Mouse (Mus musculus): ENCODE data around the gene Adap2. TPM values are rescaled to one million over a fixed set of nuclear protein-coding genes. Genes with fewer than 3 reads are reported as not detected.
A peak's percentile ranks its signal among the peaks of the same experiment; 100 is the strongest.
"Not testable (repeated sequence)": the region's sequence is repeated elsewhere in the genome, so short reads cannot be mapped to it uniquely, and the experiment has no call there.

Gene Adap2
- polyA plus RNA-seq, 1 experiment from 2014 or later, result 2.5 TPM

GRCm38 (mm10) chr11:80183054-80183704 lies 29.3 kb downstream of the Adap2 start:
- H3K27ac ChIP-seq; H3K4me1 ChIP-seq (replicated peaks); H3K9me3 ChIP-seq; H3K27me3 ChIP-seq; ATAC-seq; H3K36me3 ChIP-seq: not testable (repeated sequence)
- H3K9ac ChIP-seq (replicated peaks), result peak overlapping the region; percentile 67; the same call in 1 of the 2 replicates
- peak overlapping the region; percentile 47 for H3K4me3 ChIP-seq (replicated peaks)
- H3K4me2 ChIP-seq (replicated peaks), result peak overlapping the region; percentile 60
- 45% methylated on average over 12 of the region's 12 CpGs for WGBS

DNA sequence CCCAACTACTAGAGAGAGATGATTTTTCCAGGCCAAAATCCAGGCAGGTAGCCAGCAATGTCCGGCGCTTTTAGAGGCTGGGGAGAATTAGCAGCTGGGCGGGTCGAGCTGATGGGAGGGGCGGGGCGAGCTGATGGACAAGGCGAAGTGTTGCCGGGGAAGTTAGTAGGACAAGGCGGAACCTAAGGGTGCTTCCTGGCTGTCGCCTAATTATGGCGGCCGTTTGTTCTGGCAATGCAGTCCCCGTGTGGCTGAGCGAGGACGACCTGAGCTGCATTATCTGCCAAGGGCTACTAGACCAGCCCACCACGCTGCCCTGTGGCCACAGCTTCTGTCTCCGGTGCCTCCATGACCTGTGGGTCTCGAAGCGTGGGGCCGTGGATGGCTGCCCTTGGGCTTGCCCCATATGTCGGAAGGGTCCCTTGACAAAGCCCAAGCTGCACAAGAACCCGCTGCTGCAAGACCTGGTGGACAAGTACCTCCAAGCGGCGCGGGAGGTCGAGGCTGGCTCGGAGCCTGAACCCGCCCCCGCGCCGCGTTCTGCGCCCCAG lies 29.9 kb downstream of the Adap2 start, which contains the start of gene Rnf135:
TSS of gene Rnf135 (plus strand) at position 147 of the 551 bp plus-strand sequence.
- no peaks in the 10 kb centered on the region for H3K27me3 ChIP-seq
- no peaks in the 10 kb centered on the region for H3K9me3 ChIP-seq
- H3K9ac ChIP-seq (replicated peaks), result peak within 1 kb of the TSS; percentile 67
- H3K27ac ChIP-seq, result peak within 1 kb of the TSS; percentile 9; the same call in 1 of the 2 replicates
- ATAC-seq, result peak; percentile 63
- H3K4me1 ChIP-seq (replicated peaks), result peaks cover 10% of the 10 kb centered on the region; the same call in 1 of the 2 replicates
- WGBS, result 1% methylated on average over 33 of the region's 33 CpGs
- no peaks in the 10 kb centered on the region for H3K36me3 ChIP-seq
- H3K4me2 ChIP-seq (replicated peaks), result peak within 1 kb of the TSS; percentile 60
- H3K4me3 ChIP-seq (replicated peaks), result peak within 1 kb of the TSS; percentile 47

DNA sequence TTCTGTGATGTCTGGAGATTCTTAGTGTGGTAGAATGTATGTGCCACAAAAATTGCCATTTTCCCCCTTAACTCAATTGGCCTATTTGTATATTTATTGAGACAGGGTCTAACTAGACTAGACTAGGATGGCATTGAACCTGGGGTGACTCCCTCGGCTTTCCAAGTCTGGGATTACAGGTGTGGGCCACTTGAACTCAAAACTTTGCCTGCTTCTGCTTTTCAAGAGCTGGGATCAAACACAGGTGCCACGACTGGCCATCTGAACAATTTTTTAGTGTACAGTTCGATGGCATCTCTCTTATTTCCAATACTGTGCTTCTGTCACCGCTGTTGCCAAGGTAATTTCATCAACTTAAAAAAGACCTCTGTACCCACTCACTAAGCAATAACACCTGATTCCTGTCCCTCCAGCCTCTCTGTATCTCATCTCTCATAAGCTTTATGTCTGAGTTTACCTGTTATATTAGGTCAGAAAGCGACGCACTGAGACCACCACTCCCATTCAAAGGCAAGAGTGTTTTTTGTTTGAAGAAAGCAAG lies 30.7 kb downstream of the Adap2 start:
- H3K27me3 ChIP-seq, result no peaks in the 10 kb centered on the region
- H3K4me1 ChIP-seq (replicated peaks), result peaks cover 10% of the 10 kb centered on the region; the same call in 1 of the 2 replicates
- no peaks in the 10 kb centered on the region for H3K9me3 ChIP-seq
- no peak for ATAC-seq
- peak overlapping the region; percentile 47; the same call in 1 of the 2 replicates for H3K4me3 ChIP-seq (replicated peaks)
- WGBS, result 93% methylated on average over 6 of the region's 6 CpGs
- H3K4me2 ChIP-seq (replicated peaks), result no peak overlapping the region
- no peaks in the 10 kb centered on the region for H3K36me3 ChIP-seq
- H3K27ac ChIP-seq, result no peak overlapping the region
- H3K9ac ChIP-seq (replicated peaks), result no peak overlapping the region

GRCm38 (mm10) chr11:80185441-80185976 lies 31.6 kb downstream of the Adap2 start:
- H3K4me1 ChIP-seq (replicated peaks); H3K36me3 ChIP-seq; H3K9me3 ChIP-seq; H3K9ac ChIP-seq (replicated peaks); H3K4me2 ChIP-seq (replicated peaks); H3K27me3 ChIP-seq; H3K27ac ChIP-seq; H3K4me3 ChIP-seq (replicated peaks); ATAC-seq: not testable (repeated sequence)
- 64% methylated on average over 5 of the region's 5 CpGs for WGBS

GRCm38 (mm10) chr11:80190280-80190679 lies 36.4 kb downstream of the Adap2 start:
- Histone ChIP-seq H3K27ac (no peak overlapping the region), H3K36me3 (no peaks in the 10 kb centered on the region), H3K4me3 (replicated peaks) (no peak overlapping the region), H3K4me1 (replicated peaks) (no peaks in the 10 kb centered on the region), H3K4me2 (replicated peaks) (no peak overlapping the region), H3K27me3 (no peaks in the 10 kb centered on the region), H3K9ac (replicated peaks) (no peak overlapping the region), H3K9me3 (no peaks in the 10 kb centered on the region)
- 83% methylated on average over 4 of the region's 4 CpGs for WGBS
- ATAC-seq, result no peak

GRCm38 (mm10) chr11:80193827-80194226 lies 39.9 kb downstream of the Adap2 start:
- Histone ChIP-seq H3K4me3 (replicated peaks) (no peak overlapping the region), H3K27me3 (no peaks in the 10 kb centered on the region), H3K36me3 (no peaks in the 10 kb centered on the region), H3K27ac (no peak overlapping the region), H3K4me2 (replicated peaks) (no peak overlapping the region), H3K4me1 (replicated peaks) (no peaks in the 10 kb centered on the region), H3K9ac (replicated peaks) (no peak overlapping the region), H3K9me3 (no peaks in the 10 kb centered on the region)
- no peak for ATAC-seq
- 74% methylated on average over 4 of the region's 4 CpGs for WGBS

GRCm38 (mm10) chr11:80196351-80196750 lies 42.4 kb downstream of the Adap2 start:
- Histone ChIP-seq H3K9me3 (no peaks in the 10 kb centered on the region), H3K27ac (no peak overlapping the region), H3K4me1 (replicated peaks) (no peaks in the 10 kb centered on the region), H3K4me2 (replicated peaks) (no peak overlapping the region), H3K4me3 (replicated peaks) (no peak overlapping the region), H3K36me3 (no peaks in the 10 kb centered on the region), H3K27me3 (no peaks in the 10 kb centered on the region), H3K9ac (replicated peaks) (no peak overlapping the region)
- 87% methylated on average over 7 of the region's 7 CpGs for WGBS
- no peak for ATAC-seq

- H3K27ac ChIP-seq, result no peak overlapping the region
- ATAC-seq, result no peak
- H3K4me3 ChIP-seq (replicated peaks), result no peak overlapping the region
- H3K9me3 ChIP-seq, result no peaks in the 10 kb centered on the region
- no peaks in the 10 kb centered on the region for H3K4me1 ChIP-seq (replicated peaks)
- H3K4me2 ChIP-seq (replicated peaks), result no peak overlapping the region
- no peak overlapping the region for H3K9ac ChIP-seq (replicated peaks)
- no peaks in the 10 kb centered on the region for H3K27me3 ChIP-seq
- H3K36me3 ChIP-seq, result no peaks in the 10 kb centered on the region
- 98% methylated on average over 3 of the region's 3 CpGs for WGBS
Measured at GRCm38 (mm10) chr11:80199316-80199715, 45.4 kb downstream of the Adap2 start.

DNA sequence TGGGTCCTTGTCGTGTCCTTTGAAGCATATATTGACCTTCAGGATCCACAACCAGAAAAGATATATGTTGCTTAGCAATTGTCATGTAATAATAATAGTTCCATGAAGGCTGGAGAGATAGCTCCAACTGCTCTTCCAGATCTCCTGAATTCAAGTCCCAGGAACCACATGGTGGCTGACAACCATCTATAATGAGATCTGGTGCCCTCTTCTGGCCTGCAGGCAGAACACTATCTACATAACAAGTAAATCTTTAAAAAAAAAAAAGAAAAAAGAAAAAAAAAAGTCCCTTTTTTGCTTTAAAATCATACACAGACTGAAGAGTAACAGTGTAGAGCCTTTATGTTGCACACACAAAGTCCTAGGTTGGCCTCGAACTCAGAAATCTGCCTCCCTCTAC lies 45.9 kb downstream of the Adap2 start:
- no peak overlapping the region for H3K4me2 ChIP-seq (replicated peaks)
- ATAC-seq, result no peak
- H3K36me3 ChIP-seq, result no peaks in the 10 kb centered on the region
- H3K9ac ChIP-seq (replicated peaks), result no peak overlapping the region
- H3K27me3 ChIP-seq, result no peaks in the 10 kb centered on the region
- H3K27ac ChIP-seq, result no peak overlapping the region
- H3K4me3 ChIP-seq (replicated peaks), result no peak overlapping the region
- 96% methylated on average over 2 of the region's 2 CpGs for WGBS
- no peaks in the 10 kb centered on the region for H3K9me3 ChIP-seq
- H3K4me1 ChIP-seq (replicated peaks), result no peaks in the 10 kb centered on the region

- H3K27ac ChIP-seq, result no peak overlapping the region
- ATAC-seq, result no peak
- no peaks in the 10 kb centered on the region for H3K27me3 ChIP-seq
- H3K36me3 ChIP-seq, result no peaks in the 10 kb centered on the region
- H3K9me3 ChIP-seq, result no peaks in the 10 kb centered on the region
- no peaks in the 10 kb centered on the region for H3K4me1 ChIP-seq (replicated peaks)
- H3K4me2 ChIP-seq (replicated peaks), result no peak overlapping the region
- 58% methylated on average over 1 of the region's 1 CpGs for WGBS
- H3K4me3 ChIP-seq (replicated peaks), result no peak overlapping the region
- no peak overlapping the region for H3K9ac ChIP-seq (replicated peaks)
Measured at GRCm38 (mm10) chr11:80200326-80200725, 46.4 kb downstream of the Adap2 start.

- ATAC-seq, result no peak
- Histone ChIP-seq H3K4me1 (replicated peaks) (no peaks in the 10 kb centered on the region), H3K4me2 (replicated peaks) (no peak overlapping the region), H3K9ac (replicated peaks) (no peak overlapping the region), H3K27ac (no peak overlapping the region), H3K4me3 (replicated peaks) (no peak overlapping the region), H3K27me3 (no peaks in the 10 kb centered on the region), H3K9me3 (no peaks in the 10 kb centered on the region), H3K36me3 (no peaks in the 10 kb centered on the region)
- 85% methylated on average over 6 of the region's 6 CpGs for WGBS
Measured at GRCm38 (mm10) chr11:80202296-80202695, 48.4 kb downstream of the Adap2 start.

DNA sequence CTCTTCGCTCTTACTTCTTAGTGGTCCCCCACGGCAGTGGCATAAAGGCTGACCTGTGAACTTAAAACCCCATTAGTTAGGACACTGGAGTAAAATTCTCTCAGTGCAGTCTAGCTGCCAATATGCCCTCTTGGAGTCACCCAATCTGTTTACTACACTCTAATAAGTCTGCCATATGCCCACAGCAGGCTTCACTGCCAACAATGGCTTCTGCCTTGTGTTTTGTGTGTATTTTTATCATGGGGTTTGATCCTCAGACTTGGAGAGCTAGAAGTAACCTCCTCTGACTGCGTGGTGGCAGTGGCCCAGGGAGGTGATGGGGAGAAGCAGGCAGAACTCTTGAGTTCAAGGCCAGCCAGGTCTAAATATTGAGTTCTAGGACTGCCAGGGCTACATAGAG lies 50.1 kb downstream of the Adap2 start:
- no peak for ATAC-seq
- H3K9ac ChIP-seq (replicated peaks), result no peak overlapping the region
- no peaks in the 10 kb centered on the region for H3K27me3 ChIP-seq
- no peak overlapping the region for H3K4me2 ChIP-seq (replicated peaks)
- no peaks in the 10 kb centered on the region for H3K36me3 ChIP-seq
- no peak overlapping the region for H3K4me3 ChIP-seq (replicated peaks)
- H3K4me1 ChIP-seq (replicated peaks), result no peaks in the 10 kb centered on the region
- 77% methylated on average over 3 of the region's 3 CpGs for WGBS
- no peak overlapping the region for H3K27ac ChIP-seq
- no peaks in the 10 kb centered on the region for H3K9me3 ChIP-seq
